22 mouse cellular contexts compared by ENCODE assay signal in genomic region chr4:114389653-114390052, GRCm38 (mm10). TPM values are rescaled to one million over a fixed set of nuclear protein-coding genes. Genes with fewer than 3 reads are reported as not detected.
DNase-seq lines count a peak whose midpoint lies in the region; ATAC-seq and TF ChIP-seq lines count a peak whose summit lies in the region.
"Had no signal": no experiment of that assay in that cellular context is flagged by ENCODE, and none has a peak within 500 bp of the region (broad histone marks: within the 10 kb centered on the region; RNA-seq: fewer than 3 reads in every experiment).

No protein-coding gene starts in this region.

- no peaks in the 10 kb centered on the region for H3K4me1 ChIP-seq in intestine, embryonic 14.5 days (replicated peaks; ENCODE audit: control insufficient read depth, insufficient read depth, low read length)
- no peaks in the 10 kb centered on the region for H3K4me1 ChIP-seq in intestine, postnatal 0 days (replicated peaks; ENCODE audit: control insufficient read depth, insufficient read depth, low read length)
- H3K4me1 ChIP-seq in midbrain, embryonic 11.5 days (ENCODE audit: control insufficient read depth, insufficient read depth, low read length), result no peaks in the 10 kb centered on the region
- H3K4me1 ChIP-seq in midbrain, embryonic 15.5 days, result no peaks in the 10 kb centered on the region
- 0 out of 2 replicates have a peak, but pooled peaks cover 2% of the 10 kb centered on the region for H3K4me1 ChIP-seq in lung, postnatal 0 days (ENCODE audit: insufficient read depth, low read depth, low read length)
- H3K4me1 ChIP-seq: embryonic facial prominence, embryonic 15.5 days; forebrain, embryonic 15.5 days; heart, embryonic 15.5 days; hindbrain, embryonic 10.5 days had no signal

- no peak for ATAC-seq in intestine, embryonic 14.5 days (replicated peaks; ENCODE audit: low FRiP score, low TSS enrichment, low read depth)
- ATAC-seq in intestine, postnatal 0 days, result no peak
- no peak for ATAC-seq in midbrain, embryonic 11.5 days (ENCODE audit: low FRiP score)
- ATAC-seq in midbrain, embryonic 15.5 days (replicated peaks), result no peak
- ATAC-seq in lung, postnatal 0 days, result peak; percentile 30; the same call in 1 of the 2 replicates
- no peak for ATAC-seq in erythroid progenitor cell, adult 5-6 weeks (replicated peaks; ENCODE audit: low FRiP score, poor library complexity, severe bottlenecking)
- ATAC-seq: forebrain, embryonic 15.5 days had no signal

- H3K27ac ChIP-seq in intestine, embryonic 14.5 days (ENCODE audit: low read depth), result no peak overlapping the region
- no peak overlapping the region for H3K27ac ChIP-seq in intestine, postnatal 0 days (ENCODE audit: low read depth, low read length)
- no peak overlapping the region for H3K27ac ChIP-seq in midbrain, embryonic 11.5 days (ENCODE audit: low read depth, low read length)
- H3K27ac ChIP-seq in midbrain, embryonic 15.5 days, result no peak overlapping the region
- no peak overlapping the region for H3K27ac ChIP-seq in lung, postnatal 0 days (ENCODE audit: low read length)
- H3K27ac ChIP-seq: embryonic facial prominence, embryonic 15.5 days; forebrain, embryonic 15.5 days; heart, adult 2 months; heart, embryonic 15.5 days; hindbrain, embryonic 10.5 days had no signal

- H3K4me3 ChIP-seq in intestine, embryonic 14.5 days (ENCODE audit: low read depth, low read length), result no peak overlapping the region
- H3K4me3 ChIP-seq in intestine, postnatal 0 days (ENCODE audit: low read depth, low read length), result no peak overlapping the region
- no peak overlapping the region for H3K4me3 ChIP-seq in midbrain, embryonic 11.5 days (ENCODE audit: low read depth, low read length)
- H3K4me3 ChIP-seq in midbrain, embryonic 15.5 days, result no peak overlapping the region
- H3K4me3 ChIP-seq in lung, postnatal 0 days (ENCODE audit: low read depth, low read length), result no peak overlapping the region
- H3K4me3 ChIP-seq: embryonic facial prominence, embryonic 15.5 days; erythroblast, embryonic 14.5 days; forebrain, embryonic 15.5 days; heart, adult 2 months; heart, embryonic 15.5 days; hindbrain, embryonic 10.5 days had no signal

- no peak overlapping the region for H3K4me2 ChIP-seq in intestine, embryonic 14.5 days (ENCODE audit: low read length)
- H3K4me2 ChIP-seq in intestine, postnatal 0 days (replicated peaks; ENCODE audit: low read depth), result no peak overlapping the region
- no peak overlapping the region for H3K4me2 ChIP-seq in midbrain, embryonic 11.5 days
- H3K4me2 ChIP-seq in midbrain, embryonic 15.5 days, result no peak overlapping the region
- no peak overlapping the region for H3K4me2 ChIP-seq in lung, postnatal 0 days (replicated peaks; ENCODE audit: low read depth, low read length)
- H3K4me2 ChIP-seq: embryonic facial prominence, embryonic 15.5 days; forebrain, embryonic 15.5 days; heart, embryonic 11.5 days; heart, embryonic 15.5 days had no signal

- H3K9ac ChIP-seq in intestine, embryonic 14.5 days (ENCODE audit: low read length), result no peak overlapping the region
- H3K9ac ChIP-seq in intestine, postnatal 0 days (ENCODE audit: low read depth, low read length), result no peak overlapping the region
- H3K9ac ChIP-seq in midbrain, embryonic 11.5 days (ENCODE audit: low read length), result no peak overlapping the region
- no peak overlapping the region for H3K9ac ChIP-seq in midbrain, embryonic 15.5 days
- H3K9ac ChIP-seq in lung, postnatal 0 days (replicated peaks; ENCODE audit: low read depth), result no peak overlapping the region
- H3K9ac ChIP-seq: embryonic facial prominence, embryonic 15.5 days; forebrain, embryonic 15.5 days; heart, embryonic 15.5 days had no signal

- no peaks in the 10 kb centered on the region for H3K27me3 ChIP-seq in intestine, embryonic 14.5 days (replicated peaks; ENCODE audit: control insufficient read depth, insufficient read depth, low read length)
- H3K27me3 ChIP-seq in intestine, postnatal 0 days (replicated peaks; ENCODE audit: control insufficient read depth, insufficient read depth, low read length), result no peaks in the 10 kb centered on the region
- H3K27me3 ChIP-seq in midbrain, embryonic 11.5 days (ENCODE audit: control insufficient read depth, insufficient read depth, low read length), result no peaks in the 10 kb centered on the region
- H3K27me3 ChIP-seq in midbrain, embryonic 15.5 days (replicated peaks), result no peaks in the 10 kb centered on the region
- H3K27me3 ChIP-seq in lung, postnatal 0 days (replicated peaks; ENCODE audit: insufficient read depth, low read length), result no peaks in the 10 kb centered on the region
- H3K27me3 ChIP-seq: embryonic facial prominence, embryonic 15.5 days; forebrain, embryonic 15.5 days had no signal

- no peaks in the 10 kb centered on the region for H3K9me3 ChIP-seq in intestine, embryonic 14.5 days (ENCODE audit: control insufficient read depth, low read length)
- no peaks in the 10 kb centered on the region for H3K9me3 ChIP-seq in intestine, postnatal 0 days (ENCODE audit: control insufficient read depth)
- no peaks in the 10 kb centered on the region for H3K9me3 ChIP-seq in midbrain, embryonic 11.5 days (ENCODE audit: control insufficient read depth, low read length)
- H3K9me3 ChIP-seq in midbrain, embryonic 15.5 days, result no peaks in the 10 kb centered on the region
- H3K9me3 ChIP-seq in lung, postnatal 0 days (ENCODE audit: low read length), result no peaks in the 10 kb centered on the region
- H3K9me3 ChIP-seq: embryonic facial prominence, embryonic 15.5 days; forebrain, embryonic 15.5 days; heart, embryonic 15.5 days; hindbrain, embryonic 10.5 days had no signal

- no peaks in the 10 kb centered on the region for H3K36me3 ChIP-seq in intestine, embryonic 14.5 days (ENCODE audit: control insufficient read depth, insufficient read depth, low read length)
- H3K36me3 ChIP-seq in intestine, postnatal 0 days (ENCODE audit: control insufficient read depth, insufficient read depth), result no peaks in the 10 kb centered on the region
- H3K36me3 ChIP-seq in midbrain, embryonic 11.5 days (ENCODE audit: control insufficient read depth, insufficient read depth, low read length), result no peaks in the 10 kb centered on the region
- no peaks in the 10 kb centered on the region for H3K36me3 ChIP-seq in midbrain, embryonic 15.5 days (replicated peaks)
- no peaks in the 10 kb centered on the region for H3K36me3 ChIP-seq in lung, postnatal 0 days (ENCODE audit: insufficient read depth, low read length)
- H3K36me3 ChIP-seq: embryonic facial prominence, embryonic 15.5 days; forebrain, embryonic 15.5 days; heart, embryonic 15.5 days; hindbrain, embryonic 10.5 days had no signal

- no peak for TF ChIP-seq EP300 in lung, postnatal 0 days (IDR thresholded peaks at IDR 0.05)

- DNase-seq in intestine, embryonic 14.5 days (ENCODE audit: low spot score), result peak; percentile 37
- peak; percentile 56 for DNase-seq in midbrain, embryonic 11.5 days (ENCODE audit: low spot score, missing footprints)
- DNase-seq in lung, postnatal 0 days (ENCODE audit: low spot score), result peak; percentile 56
- DNase-seq in layer of hippocampus, adult 9-10 months (ENCODE audit: low spot score), result no peak
- DNase-seq: adrenal gland, postnatal 10 days; cerebellum, adult 11 months; cerebellum, adult 8-10 months; cerebellum, postnatal 14 days; embryo, embryonic 11 days; gastrocnemius, postnatal 10 days; heart, adult 2 months had no signal

- no peak for TF ChIP-seq CTCF in intestine, postnatal 0 days (IDR thresholded peaks at IDR 0.05; ENCODE audit: low read depth)
- TF ChIP-seq CTCF in lung, postnatal 0 days (IDR thresholded peaks at IDR 0.05), result no peak

RNA-seq across cellular contexts. Expression of gene Trabd2b, which starts 16.9 kb away (rescaled TPM):
- polyA plus RNA-seq in intestine, embryonic 14.5 days (2014; fragmentation: Nextera tagmentation; extraction: Ambion mirVana), result 0.52 and 0.72 TPM in 2 replicates
- 0.20 and 0.27 TPM in 2 replicates for polyA plus RNA-seq in intestine, postnatal 0 days (2015; fragmentation: Nextera tagmentation; extraction: Ambion mirVana)
- 2.1 and 2.2 TPM in 2 replicates for polyA plus RNA-seq in midbrain, embryonic 11.5 days (2014; fragmentation: Nextera tagmentation; extraction: Ambion mirVana)
- 0.60 and 0.65 TPM in 2 replicates for polyA plus RNA-seq in midbrain, embryonic 15.5 days (2015; fragmentation: Nextera tagmentation; extraction: Ambion mirVana)
- 2.4 and 3.4 TPM in 2 replicates for polyA plus RNA-seq in lung, postnatal 0 days (2015; fragmentation: Nextera tagmentation; extraction: Ambion mirVana)
- total RNA-seq in erythroid progenitor cell, adult 5-6 weeks (2015; ENCODE audit: low replicate concordance), result not detected in 2 replicates
- total RNA-seq in erythroid progenitor cell, adult 5-6 weeks (2017; ENCODE audit: low replicate concordance), result not detected in 2 replicates
- total RNA-seq: common myeloid progenitor, adult 5-6 weeks; MEL had no signal
- polyA plus RNA-seq: erythroblast, embryonic 14.5 days had no signal
